Mouse (Mus musculus): Measurements from ENCODE around the gene Tmco5. TPM values are rescaled to one million over a fixed set of nuclear protein-coding genes. Genes with fewer than 3 reads are reported as not detected.
"Not testable (repeated sequence)": the region's sequence is repeated elsewhere in the genome, so short reads cannot be mapped to it uniquely, and the experiment has no call there.

Gene Tmco5
- total RNA-seq, 1 experiment from 2014 or later, result not detected

- no peak for ATAC-seq (replicated peaks in 1 of 2; ENCODE audit: insufficient read depth in 1 of 2, low FRiP score in 2 of 2, low TSS enrichment in 1 of 2, low read depth in 1 of 2, poor library complexity in 2 of 2, severe bottlenecking in 2 of 2)
Observed at GRCm38 (mm10) chr2:116913677-116914405, 35.4 kb downstream of the Tmco5 start.

DNA sequence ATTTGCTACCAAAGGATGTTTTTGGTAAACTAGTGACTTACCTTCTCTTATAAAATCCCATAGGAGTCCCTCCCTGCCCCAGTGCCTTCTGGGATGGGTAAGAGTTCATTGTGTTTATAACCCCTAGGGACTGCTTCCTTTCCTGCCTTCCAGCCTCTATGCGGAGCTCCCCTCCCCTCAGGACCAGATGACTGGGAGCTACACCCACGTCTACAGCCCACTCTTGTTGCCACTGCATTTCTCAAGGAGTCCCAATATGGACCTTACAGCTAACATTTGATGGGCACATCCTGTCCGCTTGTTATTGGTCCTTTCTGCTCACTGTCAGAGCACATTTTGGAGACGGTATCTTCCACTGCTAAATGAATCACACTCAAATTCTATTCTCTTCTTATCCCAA is 36.1 kb downstream of the Tmco5 start:
- ATAC-seq (replicated peaks in 1 of 2; ENCODE audit: insufficient read depth in 1 of 2, low FRiP score in 2 of 2, low TSS enrichment in 1 of 2, low read depth in 1 of 2, poor library complexity in 2 of 2, severe bottlenecking in 2 of 2), result no peak

- no peak for ATAC-seq (replicated peaks in 1 of 2; ENCODE audit: insufficient read depth in 1 of 2, low FRiP score in 2 of 2, low TSS enrichment in 1 of 2, low read depth in 1 of 2, poor library complexity in 2 of 2, severe bottlenecking in 2 of 2)
Observed at GRCm38 (mm10) chr2:116918598-116918997, 40.1 kb downstream of the Tmco5 start.

- ATAC-seq (replicated peaks in 1 of 2; ENCODE audit: insufficient read depth in 1 of 2, low FRiP score in 2 of 2, low TSS enrichment in 1 of 2, low read depth in 1 of 2, poor library complexity in 2 of 2, severe bottlenecking in 2 of 2), result peak; percentile 40; a peak in 2 of 4 replicates
Observed at GRCm38 (mm10) chr2:116922580-116923500, 44.3 kb downstream of the Tmco5 start.

DNA sequence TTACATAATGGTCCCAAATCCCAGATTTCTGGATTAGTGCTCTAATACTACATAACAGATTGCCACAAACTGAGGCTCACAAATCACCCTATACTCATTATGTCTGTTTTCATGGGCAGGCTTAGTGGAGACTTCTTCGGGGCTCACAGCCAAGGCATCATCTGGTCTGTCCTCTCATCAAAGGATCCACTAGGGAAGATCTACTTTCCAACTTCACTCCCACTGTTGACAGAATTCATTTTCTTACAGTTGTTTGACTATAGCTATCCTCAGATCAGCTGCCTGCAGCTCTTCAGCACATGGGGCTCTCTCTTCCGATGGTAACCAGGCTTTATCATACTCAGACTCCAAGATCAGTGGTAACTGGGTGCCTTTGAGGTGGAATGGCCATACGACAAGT is 45.2 kb downstream of the Tmco5 start:
- no peak for ATAC-seq (replicated peaks in 1 of 2; ENCODE audit: insufficient read depth in 1 of 2, low FRiP score in 2 of 2, low TSS enrichment in 1 of 2, low read depth in 1 of 2, poor library complexity in 2 of 2, severe bottlenecking in 2 of 2)

GRCm38 (mm10) chr2:116924292-116924691 is 45.8 kb downstream of the Tmco5 start:
- ATAC-seq (replicated peaks in 1 of 2; ENCODE audit: insufficient read depth in 1 of 2, low FRiP score in 2 of 2, low TSS enrichment in 1 of 2, low read depth in 1 of 2, poor library complexity in 2 of 2, severe bottlenecking in 2 of 2), result no peak

DNA sequence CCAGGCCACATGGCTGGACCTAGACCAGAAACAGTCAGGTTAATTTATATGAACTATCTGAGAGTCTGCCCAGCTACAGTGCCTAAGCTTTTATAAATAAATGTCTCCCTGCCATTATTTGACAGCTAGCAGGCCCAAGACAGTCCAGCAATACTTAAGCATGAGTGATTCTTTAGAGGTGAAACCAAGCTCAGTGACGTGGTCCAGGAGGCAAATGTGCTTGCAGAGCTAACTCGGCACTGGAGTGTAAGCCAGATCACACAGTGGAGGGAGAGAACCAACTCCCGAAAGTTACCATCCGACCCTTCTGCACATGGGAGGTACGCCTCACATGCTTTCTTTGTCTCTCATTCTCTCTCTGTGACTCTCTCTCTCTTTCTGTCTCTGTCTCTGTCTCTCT is 46.7 kb downstream of the Tmco5 start:
- ATAC-seq (replicated peaks in 1 of 2; ENCODE audit: insufficient read depth in 1 of 2, low FRiP score in 2 of 2, low TSS enrichment in 1 of 2, low read depth in 1 of 2, poor library complexity in 2 of 2, severe bottlenecking in 2 of 2), result no peak

GRCm38 (mm10) chr2:116932218-116932617 is 53.7 kb downstream of the Tmco5 start:
- ATAC-seq (replicated peaks in 1 of 2; ENCODE audit: insufficient read depth in 1 of 2, low FRiP score in 2 of 2, low TSS enrichment in 1 of 2, low read depth in 1 of 2, poor library complexity in 2 of 2, severe bottlenecking in 2 of 2), result peak; percentile 77 to 78

DNA sequence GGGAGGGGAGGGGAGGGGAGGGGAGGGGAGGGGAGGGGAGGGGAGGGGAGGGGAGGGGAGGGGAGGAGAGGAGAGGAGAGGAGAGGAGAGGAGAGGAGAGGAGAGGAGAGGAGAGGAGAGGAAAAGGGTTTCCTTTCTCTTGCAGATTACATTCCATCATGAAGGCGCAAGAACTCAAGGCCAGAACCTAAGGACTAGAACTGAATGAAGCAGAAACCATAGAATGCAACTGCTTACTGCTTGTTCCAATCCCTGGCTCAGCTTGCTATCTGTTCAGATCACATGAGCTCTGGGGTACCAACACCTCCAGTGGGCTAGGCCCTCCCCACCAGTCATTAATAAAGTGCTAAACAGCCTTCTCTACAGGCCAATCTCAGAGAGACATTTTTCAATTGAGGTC is 55.7 kb downstream of the Tmco5 start:
- ATAC-seq (replicated peaks in 1 of 2; ENCODE audit: insufficient read depth in 1 of 2, low FRiP score in 2 of 2, low TSS enrichment in 1 of 2, low read depth in 1 of 2, poor library complexity in 2 of 2, severe bottlenecking in 2 of 2), result not testable (repeated sequence)

DNA sequence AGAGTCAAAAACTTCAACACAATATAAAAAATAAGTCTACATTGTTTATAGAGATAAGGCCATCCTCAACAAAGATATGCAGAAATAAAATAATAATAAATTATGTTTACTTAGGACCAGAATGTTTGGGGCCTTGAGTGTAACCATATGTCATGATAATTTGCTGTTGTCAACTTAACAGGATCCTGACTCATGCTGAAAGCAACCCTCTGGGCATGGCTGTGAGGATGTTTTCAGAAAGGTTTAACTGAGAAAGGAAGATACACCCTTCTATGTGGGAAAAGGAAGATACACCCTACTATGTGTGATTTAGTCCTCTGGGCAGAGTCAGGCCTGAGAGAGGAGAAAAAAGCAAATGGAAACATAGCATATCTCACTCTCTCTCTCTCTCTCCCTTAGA is 56.3 kb downstream of the Tmco5 start:
- ATAC-seq (replicated peaks in 1 of 2; ENCODE audit: insufficient read depth in 1 of 2, low FRiP score in 2 of 2, low TSS enrichment in 1 of 2, low read depth in 1 of 2, poor library complexity in 2 of 2, severe bottlenecking in 2 of 2), result no peak

GRCm38 (mm10) chr2:116936371-116936770 is 57.9 kb downstream of the Tmco5 start:
- no peak for ATAC-seq (replicated peaks in 1 of 2; ENCODE audit: insufficient read depth in 1 of 2, low FRiP score in 2 of 2, low TSS enrichment in 1 of 2, low read depth in 1 of 2, poor library complexity in 2 of 2, severe bottlenecking in 2 of 2)

GRCm38 (mm10) chr2:116937166-116937565 is 58.7 kb downstream of the Tmco5 start:
- no peak for ATAC-seq (replicated peaks in 1 of 2; ENCODE audit: insufficient read depth in 1 of 2, low FRiP score in 2 of 2, low TSS enrichment in 1 of 2, low read depth in 1 of 2, poor library complexity in 2 of 2, severe bottlenecking in 2 of 2)

DNA sequence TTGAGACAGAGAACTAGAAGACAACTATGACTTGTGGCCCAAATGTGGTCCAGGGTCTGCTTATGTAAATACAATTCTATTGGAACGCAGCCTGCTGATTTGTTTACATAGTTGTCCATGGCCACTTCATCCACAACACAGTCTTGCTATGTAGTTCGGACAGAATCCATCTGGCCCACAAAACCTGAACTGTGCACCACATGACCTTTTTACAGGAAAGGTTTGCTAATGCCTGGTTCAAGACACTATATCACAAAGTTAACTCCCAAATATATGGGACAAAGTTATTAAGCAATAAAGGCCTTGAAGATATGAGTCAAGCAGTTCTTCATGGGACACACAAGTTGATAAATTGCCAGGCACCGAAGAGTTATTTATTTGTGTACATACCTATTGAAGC is 63.3 kb downstream of the Tmco5 start:
- ATAC-seq (replicated peaks in 1 of 2; ENCODE audit: insufficient read depth in 1 of 2, low FRiP score in 2 of 2, low TSS enrichment in 1 of 2, low read depth in 1 of 2, poor library complexity in 2 of 2, severe bottlenecking in 2 of 2), result no peak

Other genes starting within 250 kb of the Tmco5 start
- 57.6 and 58.6 TPM in 2 replicates for gene Spred1, start 242.7 kb downstream of the Tmco5 start, total RNA-seq (2017)

Data from hematopoietic stem cell, adult 5-6 weeks (primary cell).